Mouse (Mus musculus): ENCODE results near the gene Colec11.

DNA sequence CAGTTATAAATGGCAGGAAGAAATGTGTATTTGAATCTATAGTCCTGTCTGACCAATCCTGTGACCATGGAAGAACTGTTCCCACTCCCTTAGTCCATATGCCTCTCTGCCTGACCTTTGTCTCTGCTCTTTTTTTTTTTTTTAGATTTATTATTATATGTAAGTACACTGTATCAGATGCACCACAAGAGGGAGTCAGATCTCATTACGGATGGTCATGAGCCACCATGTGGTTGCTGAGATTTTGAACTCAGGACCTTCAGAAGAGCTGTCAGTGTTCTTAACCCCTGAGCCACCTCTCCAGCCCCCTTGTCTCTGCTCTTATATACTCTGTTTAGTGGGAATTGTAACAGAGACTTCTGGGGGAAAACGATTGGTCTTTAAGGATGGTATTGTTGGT, 15.6 kb upstream of the Colec11 start:
- no peak for TF ChIP-seq CTCF (IDR thresholded peaks at IDR 0.05; ENCODE audit: control insufficient read depth, insufficient read depth, low read length)
- no peak for TF ChIP-seq POLR2A (IDR thresholded peaks at IDR 0.05; ENCODE audit: borderline replicate concordance, control insufficient read depth, low read depth, low read length)

Data from bone marrow, adult 2 months (tissue).